Mouse (Mus musculus) embryonic facial prominence, embryonic 13.5 days (tissue): Measurements from ENCODE around the gene Dhrs7. TPM values are rescaled to one million over a fixed set of nuclear protein-coding genes. Genes with fewer than 3 reads are reported as not detected.
"Not testable (repeated sequence)": the region's sequence is repeated elsewhere in the genome, so short reads cannot be mapped to it uniquely, and the experiment has no call there.

Experiments
- ATAC-seq: fragments of 200-750 bp; cut with Nextera tagmentation; 2 replicates; pipeline ENCODE4 v1.8.0; 2017; ENCODE audit warnings: low read depth; ENCODE audit not compliant: insufficient number of reproducible peaks, insufficient read depth, low FRiP score, low TSS enrichment
- H3K27ac ChIP-seq: fragments of 300-500 bp; sonication (generic); 2 replicates; pipeline ENCODE4 v1.5.1; 2015; ENCODE audit warnings: moderate library complexity, mild to moderate bottlenecking, inconsistent platforms
- H3K27me3 ChIP-seq: fragments of 300-500 bp; sonication (generic); 2 replicates; pipeline ENCODE4 v1.6.1; 2015; ENCODE audit warnings: mild to moderate bottlenecking, inconsistent platforms
- H3K36me3 ChIP-seq: fragments of 300-500 bp; sonication (generic); 2 replicates; pipeline ENCODE4 v1.6.1; 2015; ENCODE audit warnings: mild to moderate bottlenecking, inconsistent platforms
- H3K4me1 ChIP-seq: fragments of 300-500 bp; sonication (generic); 2 replicates; pipeline ENCODE4 v1.6.1; 2015; ENCODE audit warnings: inconsistent platforms
- H3K4me2 ChIP-seq: fragments of 300-500 bp; sonication (generic); 2 replicates; pipeline ENCODE4 v1.6.1; 2015; ENCODE audit warnings: moderate library complexity, mild to moderate bottlenecking, inconsistent platforms
- H3K4me3 ChIP-seq: fragments of 300-500 bp; sonication (generic); 2 replicates; pipeline ENCODE4 v1.5.1; 2015; ENCODE audit warnings: mild to moderate bottlenecking, inconsistent platforms
- H3K9ac ChIP-seq: fragments of 300-500 bp; sonication (generic); 2 replicates; pipeline ENCODE4 v1.6.1; 2015; ENCODE audit warnings: mild to moderate bottlenecking, inconsistent platforms
- H3K9me3 ChIP-seq: fragments of 300-500 bp; sonication (generic); 2 replicates; pipeline ENCODE4 v1.6.1; 2016; ENCODE audit warnings: inconsistent platforms
- WGBS: fragments of 180-500 bp; shearing (Covaris S2); methylation state at CpG from one replicate; pipeline ENCODE4 v1.1.7; 2015; ENCODE audit warnings: mixed read lengths; 5-methylcytosine and 5-hydroxymethylcytosine counted together
- polyA plus RNA-seq: library from polyadenylated mRNA; unstranded; fragments of >200 nt; fragmentation: Nextera tagmentation; extraction: Ambion mirVana; gene quantifications from 2 replicates; pipeline ENCODE4 v1.2.1, GENCODE M21; 2015

Gene Dhrs7
- polyA plus RNA-seq, result 16.6 and 22.7 TPM in 2 replicates

DNA sequence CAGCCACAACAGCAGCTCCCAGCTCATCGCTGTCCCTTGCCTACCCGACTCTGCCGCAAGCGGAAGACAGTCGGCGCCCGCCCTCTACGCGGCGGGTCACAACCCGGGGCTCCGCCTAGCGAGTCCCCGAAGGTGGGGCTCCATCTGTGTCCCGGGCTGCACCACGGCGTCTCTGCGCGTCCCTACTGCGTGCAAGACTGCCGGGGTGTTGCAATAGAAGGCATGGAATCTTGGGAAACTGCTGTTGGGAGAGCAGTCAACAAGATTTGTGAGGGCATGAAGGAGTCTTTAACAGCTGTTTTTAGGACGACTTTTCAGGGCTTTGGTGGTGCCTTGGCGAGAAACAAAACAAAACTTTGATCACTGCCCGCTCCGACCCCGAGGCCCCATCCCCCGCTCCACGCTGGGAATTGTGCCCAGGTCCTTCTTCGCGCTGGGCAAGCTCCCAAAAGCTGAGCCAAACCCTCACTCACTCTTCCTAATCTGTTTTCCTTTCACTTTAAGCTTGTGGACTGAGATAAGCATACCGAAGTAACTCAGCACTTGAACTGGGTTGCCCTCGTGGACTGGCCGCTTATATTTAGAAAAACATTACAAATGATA, at the start of gene Dhrs7:
Gene Dhrs7 (minus strand): TSS at position 175 of the 603 bp plus-strand sequence.
- peak within 1 kb of the TSS; percentile 61 for H3K4me3 ChIP-seq
- 3% methylated on average over 33 of the region's 33 CpGs for WGBS
- H3K27me3 ChIP-seq, result no peaks in the 10 kb centered on the region
- H3K36me3 ChIP-seq, result no peaks in the 10 kb centered on the region
- H3K9me3 ChIP-seq, result no peaks in the 10 kb centered on the region; the same call in 1 of the 2 replicates
- H3K9ac ChIP-seq, result peak within 1 kb of the TSS; percentile 77
- H3K27ac ChIP-seq, result peak within 1 kb of the TSS; percentile 66
- peak within 1 kb of the TSS; percentile 93 for H3K4me2 ChIP-seq
- H3K4me1 ChIP-seq, result peaks cover 14% of the 10 kb centered on the region; the same call in 1 of the 2 replicates
- ATAC-seq, result peak; percentile 83

DNA sequence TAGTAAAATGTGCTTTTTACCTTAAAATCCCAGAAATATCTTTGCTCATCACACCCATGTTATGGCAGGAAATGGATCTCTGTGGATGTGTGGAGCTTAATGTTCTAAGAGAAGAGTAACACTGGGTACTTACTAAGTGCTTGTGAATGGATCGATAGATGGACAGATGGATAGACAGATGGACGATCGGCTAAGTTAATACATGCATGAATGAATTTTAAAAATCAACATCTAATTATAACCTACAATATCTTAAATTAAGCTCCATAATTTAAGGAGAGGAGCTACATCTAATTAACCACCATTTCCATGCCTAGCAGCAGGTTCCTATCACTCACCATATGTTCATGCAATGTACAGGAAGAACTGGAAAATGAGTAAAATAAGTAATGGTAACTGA, 45.3 kb upstream of the Dhrs7 start:
- ATAC-seq, result no peak
- no peak overlapping the region for H3K27ac ChIP-seq
- H3K4me3 ChIP-seq, result no peak overlapping the region
- H3K27me3 ChIP-seq, result no peaks in the 10 kb centered on the region
- H3K36me3 ChIP-seq, result no peaks in the 10 kb centered on the region
- WGBS, result 91% methylated on average over 3 of the region's 3 CpGs
- H3K4me1 ChIP-seq, result no peaks in the 10 kb centered on the region
- H3K4me2 ChIP-seq, result no peak overlapping the region
- no peaks in the 10 kb centered on the region for H3K9me3 ChIP-seq
- H3K9ac ChIP-seq, result no peak overlapping the region

DNA sequence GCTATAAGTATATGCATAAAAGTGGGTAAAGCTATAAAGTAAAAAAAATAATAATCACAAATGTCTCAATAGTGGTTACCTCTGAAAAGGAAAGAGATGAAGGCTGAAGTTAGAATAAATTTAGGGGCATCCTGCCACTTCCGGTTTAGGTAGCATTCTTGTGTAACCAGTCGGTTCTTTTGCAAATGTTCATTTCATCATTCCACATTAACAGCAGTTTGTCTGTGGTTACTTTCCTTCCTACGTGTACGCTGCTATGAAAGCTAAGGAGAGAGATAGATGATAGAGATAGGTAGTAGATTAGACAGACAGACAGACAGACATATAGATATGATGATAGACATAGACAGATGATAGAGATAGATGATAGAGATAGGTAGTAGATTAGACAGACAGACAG, 39.4 kb upstream of the Dhrs7 start:
- no peaks in the 10 kb centered on the region for H3K4me1 ChIP-seq
- WGBS, result 90% methylated on average over 4 of the region's 4 CpGs
- no peaks in the 10 kb centered on the region for H3K27me3 ChIP-seq
- no peak overlapping the region for H3K4me3 ChIP-seq
- H3K9ac ChIP-seq, result no peak overlapping the region
- H3K4me2 ChIP-seq, result no peak overlapping the region
- H3K36me3 ChIP-seq, result no peaks in the 10 kb centered on the region
- ATAC-seq, result no peak
- no peak overlapping the region for H3K27ac ChIP-seq
- no peaks in the 10 kb centered on the region for H3K9me3 ChIP-seq

DNA sequence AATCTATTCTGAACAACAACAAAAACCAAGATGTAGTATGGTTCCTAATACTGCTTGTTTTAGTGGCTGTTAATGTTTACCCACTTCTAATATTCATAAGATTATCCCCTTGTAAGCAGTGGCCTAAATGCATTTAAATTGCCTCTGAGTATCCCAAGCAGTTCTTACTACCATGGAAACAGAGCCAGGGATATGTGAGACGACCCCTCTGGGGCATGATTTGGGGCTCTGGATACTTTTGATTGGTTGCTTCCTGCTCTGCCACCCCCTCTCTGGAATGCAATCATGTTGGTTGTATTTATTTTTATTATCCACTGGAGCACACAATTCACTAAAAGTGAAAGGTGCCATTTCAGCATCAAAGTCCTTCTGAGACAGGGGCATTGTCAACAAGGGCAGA, 35.3 kb upstream of the Dhrs7 start:
- 5% methylated on average over 1 of the region's 1 CpGs for WGBS
- no peak overlapping the region for H3K4me3 ChIP-seq
- no peaks in the 10 kb centered on the region for H3K36me3 ChIP-seq
- no peaks in the 10 kb centered on the region for H3K27me3 ChIP-seq
- H3K9me3 ChIP-seq, result no peaks in the 10 kb centered on the region
- no peaks in the 10 kb centered on the region for H3K4me1 ChIP-seq
- no peak for ATAC-seq
- H3K27ac ChIP-seq, result no peak overlapping the region
- no peak overlapping the region for H3K9ac ChIP-seq
- H3K4me2 ChIP-seq, result no peak overlapping the region

DNA sequence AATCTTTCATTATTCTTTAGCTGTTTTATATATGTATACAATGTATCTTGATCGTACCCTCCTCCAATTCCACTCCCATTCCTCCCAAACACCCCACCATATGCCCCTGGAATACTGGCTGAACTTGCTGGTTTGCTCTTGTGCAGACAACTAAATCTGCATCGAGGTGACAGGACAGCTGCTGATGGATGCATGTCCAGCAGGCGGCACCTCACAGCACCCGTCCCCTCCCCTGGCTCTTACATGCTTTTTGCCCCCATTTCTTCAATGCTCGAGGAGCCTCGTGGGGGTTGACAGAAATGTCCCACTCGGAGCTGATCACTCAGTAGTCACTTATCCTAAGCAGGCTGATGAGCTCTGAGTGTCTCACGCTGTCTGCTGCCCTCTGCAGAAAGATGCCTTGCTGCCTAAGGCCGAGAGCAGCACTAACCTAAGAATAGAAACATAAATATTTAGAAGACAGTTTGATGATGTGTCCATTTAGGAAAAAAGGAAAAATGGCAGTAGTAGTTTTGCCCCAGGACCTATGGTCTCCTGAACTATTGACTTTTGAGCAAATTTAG, 30.3 kb upstream of the Dhrs7 start:
- Histone ChIP-seq H3K9me3 (no peaks in the 10 kb centered on the region), H3K4me1 (no peaks in the 10 kb centered on the region), H3K27me3 (no peaks in the 10 kb centered on the region), H3K36me3 (no peaks in the 10 kb centered on the region), H3K4me3 (no peak overlapping the region), H3K4me2 (no peak overlapping the region), H3K9ac (no peak overlapping the region), H3K27ac (no peak overlapping the region)
- no peak for ATAC-seq
- 49% methylated on average over 9 of the region's 9 CpGs for WGBS

DNA sequence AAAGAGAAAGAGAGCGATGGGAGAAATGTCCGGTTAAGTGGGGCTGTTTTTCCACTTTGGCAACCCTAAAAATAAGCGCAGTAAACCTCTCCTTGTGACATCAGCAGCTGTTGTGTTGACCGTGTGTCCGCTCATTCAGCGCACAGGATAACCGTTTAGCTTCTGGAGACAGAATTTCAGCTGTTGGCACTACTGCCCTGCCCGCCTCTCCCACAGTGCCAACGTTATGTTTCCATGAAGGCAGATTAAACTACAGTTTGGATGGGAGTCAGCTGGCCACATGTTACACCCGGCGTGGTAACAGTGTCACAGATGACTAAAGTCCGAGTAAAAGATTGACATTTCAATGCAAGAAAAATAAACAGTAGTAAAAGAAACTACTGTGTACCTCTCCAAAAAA, 29.7 kb upstream of the Dhrs7 start:
- no peak for ATAC-seq
- H3K4me3 ChIP-seq, result no peak overlapping the region
- 71% methylated on average over 12 of the region's 12 CpGs for WGBS
- no peaks in the 10 kb centered on the region for H3K36me3 ChIP-seq
- H3K27ac ChIP-seq, result no peak overlapping the region
- no peaks in the 10 kb centered on the region for H3K27me3 ChIP-seq
- H3K9ac ChIP-seq, result no peak overlapping the region
- H3K4me2 ChIP-seq, result no peak overlapping the region
- H3K4me1 ChIP-seq, result no peaks in the 10 kb centered on the region
- H3K9me3 ChIP-seq, result no peaks in the 10 kb centered on the region

DNA sequence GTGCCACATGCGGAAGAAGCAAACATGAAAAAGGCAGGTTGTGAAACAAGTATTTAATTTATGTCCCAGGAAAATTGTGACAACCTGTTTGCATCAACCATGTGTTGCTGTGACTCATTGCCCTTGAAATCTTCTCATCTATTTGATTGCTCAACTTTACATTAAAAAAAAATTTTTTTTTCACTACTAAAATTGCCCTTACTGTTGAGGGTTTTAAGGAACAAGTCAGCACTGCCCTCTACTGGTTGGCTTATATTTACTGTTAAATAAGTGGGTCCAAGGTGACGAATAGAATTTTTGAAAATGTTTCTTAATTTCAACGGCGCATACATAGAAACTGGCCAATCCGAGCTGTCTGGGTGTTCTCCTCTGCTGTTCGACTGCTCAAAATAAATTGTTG, 29.2 kb upstream of the Dhrs7 start:
- ATAC-seq, result no peak
- no peak overlapping the region for H3K9ac ChIP-seq

DNA sequence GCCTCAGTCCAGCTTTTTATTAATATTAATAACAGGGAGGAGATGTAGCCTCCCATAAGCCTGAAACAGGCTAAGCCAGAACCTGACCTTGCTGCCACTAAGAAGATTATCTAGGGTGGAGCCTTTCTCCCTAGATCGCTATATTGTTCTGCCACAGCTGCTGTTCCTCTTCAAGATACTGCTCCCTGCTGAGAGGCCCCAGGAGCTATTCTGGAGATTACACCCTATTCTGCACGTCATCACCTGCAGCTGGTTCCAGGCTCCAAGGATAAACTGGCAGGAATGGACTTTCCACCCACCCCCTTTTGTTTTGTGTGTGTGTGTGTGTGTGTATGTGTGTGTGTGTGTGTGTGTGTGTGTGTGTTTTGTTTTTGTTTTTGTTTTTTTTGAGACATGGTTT, 23.6 kb upstream of the Dhrs7 start:
- H3K4me2 ChIP-seq, H3K9ac ChIP-seq, H3K9me3 ChIP-seq, H3K27ac ChIP-seq, H3K4me1 ChIP-seq, H3K36me3 ChIP-seq, ATAC-seq, H3K4me3 ChIP-seq, H3K27me3 ChIP-seq: not testable (repeated sequence)
- 37% methylated on average over 2 of the region's 2 CpGs for WGBS

More for the DNA sequence above, 29.2 kb upstream of the Dhrs7 start:
- 44% methylated on average over 6 of the region's 6 CpGs for WGBS
- Histone ChIP-seq H3K4me3 (no peak overlapping the region), H3K9me3 (no peaks in the 10 kb centered on the region), H3K4me1 (no peaks in the 10 kb centered on the region), H3K27ac (no peak overlapping the region), H3K4me2 (no peak overlapping the region), H3K27me3 (no peaks in the 10 kb centered on the region), H3K36me3 (no peaks in the 10 kb centered on the region)

DNA sequence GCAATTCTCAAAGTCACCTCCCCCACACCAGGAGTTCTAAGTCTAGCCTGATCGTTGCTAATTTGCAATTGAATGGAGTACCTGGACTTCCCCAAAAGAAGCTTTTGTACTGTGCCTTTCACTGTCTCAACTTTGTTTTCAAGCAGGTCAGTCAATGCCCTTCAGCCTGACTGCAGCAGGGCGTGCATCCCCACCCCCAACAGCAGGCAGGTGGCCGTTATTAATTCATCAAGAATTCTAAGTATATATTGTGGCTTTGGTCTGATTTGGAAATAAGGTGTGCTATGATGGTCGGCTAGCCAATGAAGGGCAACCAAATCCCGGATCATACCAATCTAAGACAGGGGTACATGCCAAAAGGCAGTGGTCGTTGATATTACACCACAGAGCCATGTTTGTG, 23.0 kb upstream of the Dhrs7 start:
- not testable (repeated sequence) for H3K27me3 ChIP-seq, H3K36me3 ChIP-seq, H3K9me3 ChIP-seq, ATAC-seq, H3K4me2 ChIP-seq, H3K4me3 ChIP-seq, H3K9ac ChIP-seq, H3K27ac ChIP-seq, H3K4me1 ChIP-seq
- WGBS, result 27% methylated on average over 6 of the region's 6 CpGs

DNA sequence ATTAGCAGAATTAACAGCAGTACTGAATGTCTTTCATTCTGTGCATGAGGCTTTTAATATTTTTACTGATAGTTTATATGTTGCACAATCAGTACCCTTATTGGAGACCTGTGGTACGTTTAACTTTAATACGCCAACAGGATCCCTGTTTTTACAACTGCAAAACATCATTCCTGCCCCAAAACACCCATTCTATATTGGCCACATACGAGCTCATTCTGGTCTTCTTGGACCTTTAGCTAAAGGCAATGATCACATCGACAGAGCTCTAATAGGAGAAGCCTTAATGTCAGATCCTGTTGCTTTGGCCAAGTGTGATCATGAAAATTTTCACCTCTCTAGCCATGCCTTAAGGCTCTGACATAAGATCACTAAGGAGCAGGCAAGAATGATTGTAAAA, 21.9 kb upstream of the Dhrs7 start:
- H3K36me3 ChIP-seq, H3K9me3 ChIP-seq, H3K4me3 ChIP-seq, H3K4me1 ChIP-seq, H3K27me3 ChIP-seq, H3K4me2 ChIP-seq, H3K27ac ChIP-seq, ATAC-seq, H3K9ac ChIP-seq: not testable (repeated sequence)
- WGBS, result 72% methylated on average over 4 of the region's 4 CpGs

DNA sequence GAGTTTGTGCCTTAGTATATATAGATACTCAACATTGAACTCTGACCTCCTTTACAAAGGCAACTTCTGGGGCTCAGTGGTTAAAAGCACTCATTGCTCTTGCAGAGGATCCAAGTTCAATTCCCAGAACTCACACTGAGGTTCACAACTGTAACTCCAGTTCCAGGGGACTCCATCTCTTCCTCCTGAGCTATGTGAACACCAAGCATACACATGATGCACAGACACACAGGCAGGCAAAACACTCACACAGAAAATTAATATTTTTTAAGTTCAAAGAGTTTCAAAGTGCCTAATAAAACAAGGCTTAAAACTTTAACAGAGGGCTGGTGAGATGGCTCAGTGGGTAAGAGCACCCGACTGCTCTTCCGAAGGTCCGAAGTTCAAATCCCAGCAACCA, 18.9 kb upstream of the Dhrs7 start:
- Histone ChIP-seq H3K9ac (no peak overlapping the region), H3K4me2 (no peak overlapping the region), H3K9me3 (no peaks in the 10 kb centered on the region), H3K4me1 (no peaks in the 10 kb centered on the region), H3K4me3 (no peak overlapping the region), H3K27ac (no peak overlapping the region), H3K27me3 (no peaks in the 10 kb centered on the region), H3K36me3 (no peaks in the 10 kb centered on the region)
- ATAC-seq, result no peak
- WGBS, result 96% methylated on average over 3 of the region's 3 CpGs

DNA sequence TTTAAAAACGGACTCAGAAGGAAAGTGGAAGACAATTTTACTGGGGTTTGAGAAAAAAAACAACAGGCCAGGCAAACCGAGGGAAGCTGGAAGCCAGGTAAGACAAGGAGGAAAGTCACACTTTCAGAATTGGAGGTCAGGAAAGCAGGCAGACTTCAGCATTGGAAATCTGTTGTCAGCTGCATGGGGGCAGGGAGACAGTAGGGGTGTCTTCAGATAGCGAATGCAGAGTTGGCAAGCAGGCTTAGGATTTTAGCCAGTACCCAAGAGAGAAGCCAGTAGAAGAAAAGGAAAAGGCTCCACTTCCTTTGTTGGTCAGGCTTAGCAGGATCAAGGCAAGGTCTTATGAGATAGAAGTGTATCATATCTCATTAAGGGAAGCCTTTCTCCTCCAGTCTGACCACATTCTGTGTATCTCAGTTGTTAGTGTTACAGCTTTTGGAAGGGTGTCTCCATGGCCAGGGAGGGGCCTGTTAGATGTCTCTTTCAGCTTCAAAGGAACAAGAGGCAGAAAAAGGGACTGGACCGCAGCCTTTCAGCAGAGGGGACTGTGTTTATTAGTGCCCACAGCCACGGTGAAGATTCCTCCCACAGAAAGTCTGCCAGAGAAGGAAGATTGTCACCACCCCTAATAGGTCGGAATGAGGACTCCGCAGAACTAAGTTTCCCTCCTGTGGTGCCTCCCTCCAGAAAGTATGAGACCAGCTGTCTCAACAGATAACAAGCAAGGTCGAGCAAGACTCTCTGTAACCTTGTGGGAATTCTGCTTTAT, 18.0 kb upstream of the Dhrs7 start:
- no peaks in the 10 kb centered on the region for H3K4me1 ChIP-seq
- H3K27ac ChIP-seq, result no peak overlapping the region
- H3K9me3 ChIP-seq, result no peaks in the 10 kb centered on the region
- ATAC-seq, result no peak
- no peaks in the 10 kb centered on the region for H3K36me3 ChIP-seq
- no peak overlapping the region for H3K9ac ChIP-seq
- H3K27me3 ChIP-seq, result no peaks in the 10 kb centered on the region
- WGBS, result 64% methylated on average over 8 of the region's 8 CpGs
- no peak overlapping the region for H3K4me2 ChIP-seq
- no peak overlapping the region for H3K4me3 ChIP-seq
